Mouse (Mus musculus) hindbrain, embryonic 11.5 days (tissue): Measurements from ENCODE around the gene Vgll1. TPM values are rescaled to one million over a fixed set of nuclear protein-coding genes. Genes with fewer than 3 reads are reported as not detected.

ENCODE experiments used
- ATAC-seq: fragments of 200-750 bp; cut with Nextera tagmentation; 2 replicates; pipeline ENCODE4 v1.8.0; 2017; ENCODE audit warnings: mild to moderate bottlenecking, moderate TSS enrichment, moderate library complexity; ENCODE audit not compliant: low FRiP score
- DNase-seq: peaks from one replicate; pipeline ENCODE4 v3.0.0-alpha.2; 2015; ENCODE audit warnings: low spot score
- H3K27ac ChIP-seq: fragments of 300-500 bp; sonication (generic); 2 replicates; pipeline ENCODE4 v1.5.1; 2014; ENCODE audit warnings: mild to moderate bottlenecking, low read depth, low read length
- H3K27me3 ChIP-seq: fragments of 300-500 bp; sonication (generic); 2 replicates; pipeline ENCODE4 v1.6.1; 2014; ENCODE audit warnings: mild to moderate bottlenecking, low read length, moderate library complexity, mixed read lengths; ENCODE audit not compliant: control insufficient read depth, insufficient read depth
- H3K36me3 ChIP-seq: fragments of 300-500 bp; sonication (generic); 2 replicates; pipeline ENCODE4 v1.6.1; 2014; ENCODE audit warnings: mild to moderate bottlenecking, low read length, moderate library complexity, mixed read lengths; ENCODE audit not compliant: control insufficient read depth, insufficient read depth
- H3K4me1 ChIP-seq: fragments of 300-500 bp; sonication (generic); replicated peaks from 2 replicates; pipeline ENCODE4 v1.6.1; 2014; ENCODE audit warnings: low read length, mixed read lengths; ENCODE audit not compliant: control insufficient read depth, insufficient read depth
- H3K4me2 ChIP-seq: fragments of 300-500 bp; sonication (generic); replicated peaks from 2 replicates; pipeline ENCODE4 v1.6.1; 2014; ENCODE audit warnings: mild to moderate bottlenecking, low read depth, low read length
- H3K4me3 ChIP-seq: fragments of 300-500 bp; sonication (generic); 2 replicates; pipeline ENCODE4 v1.5.1; 2014; ENCODE audit warnings: low read depth, low read length
- H3K9ac ChIP-seq: fragments of 300-500 bp; sonication (generic); 2 replicates; pipeline ENCODE4 v1.6.1; 2014; ENCODE audit warnings: low read depth, low read length
- H3K9me3 ChIP-seq: fragments of 300-500 bp; sonication (generic); 2 replicates; pipeline ENCODE4 v1.6.1; 2016; ENCODE audit warnings: low read length; ENCODE audit not compliant: control insufficient read depth
- WGBS: fragments of 180-500 bp; shearing (Covaris S2); extraction: QIAGEN DNeasy Blood & Tissue Kit; methylation state at CpG from one replicate; pipeline ENCODE4 v1.1.7; 2014; 5-methylcytosine and 5-hydroxymethylcytosine counted together
- polyA plus RNA-seq: library from polyadenylated mRNA; unstranded; fragments of >200 nt; fragmentation: Nextera tagmentation; extraction: Ambion mirVana; gene quantifications from 2 replicates; pipeline ENCODE4 v1.2.1, GENCODE M21; 2014

The Vgll1 gene
- polyA plus RNA-seq, 1 experiment from 2014 or later: 0.23 TPM

DNA sequence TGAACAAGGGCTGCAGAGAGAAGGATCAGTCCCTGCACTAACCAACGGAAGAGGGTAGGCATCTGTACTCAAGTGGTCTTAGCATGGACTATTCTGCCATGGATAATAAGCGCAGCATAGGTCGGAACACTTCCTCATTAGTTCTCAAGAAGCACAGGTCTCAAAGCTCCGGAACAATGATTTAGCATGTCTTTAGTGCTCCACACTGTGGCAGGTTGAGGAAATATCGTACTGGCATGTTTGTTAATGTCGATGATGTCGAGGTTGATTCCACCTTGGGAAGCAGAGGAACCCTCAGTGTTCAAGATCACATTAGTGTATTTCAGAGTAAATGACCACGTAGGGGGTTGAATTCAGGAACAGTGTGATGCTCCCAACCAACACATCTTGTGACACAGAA lies 30.2 kb downstream of the Vgll1 start:
- Histone ChIP-seq H3K4me2 (no peak overlapping the region), H3K4me1 (no peaks in the 10 kb centered on the region), H3K27me3 (no peaks in the 10 kb centered on the region), H3K4me3 (no peak overlapping the region), H3K9me3 (no peaks in the 10 kb centered on the region), H3K27ac (no peak overlapping the region), H3K9ac (no peak overlapping the region), H3K36me3 (no peaks in the 10 kb centered on the region)
- ATAC-seq: no peak
- DNase-seq: no peak
- WGBS: 82% methylated on average over 8 of the region's 8 CpGs

DNA sequence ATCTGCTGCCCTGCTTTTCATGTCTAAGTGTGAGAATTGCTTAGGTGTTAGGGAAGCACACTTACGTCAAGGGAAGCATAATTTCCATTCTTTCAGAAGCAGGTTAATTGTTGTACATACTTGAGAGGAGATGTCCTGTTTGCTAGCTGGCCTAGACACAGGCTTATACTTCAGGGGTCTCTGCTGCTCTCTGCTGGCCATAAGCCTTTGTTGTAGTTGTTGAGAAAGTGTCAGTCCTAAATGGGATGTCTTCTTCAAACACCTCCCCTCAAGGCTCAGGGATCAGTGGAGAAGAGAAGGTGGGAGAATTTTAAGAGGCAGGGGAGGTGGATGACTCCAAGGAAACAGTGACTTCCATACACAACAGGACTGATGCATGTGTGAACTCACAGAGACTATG lies 32.9 kb downstream of the Vgll1 start:
- H3K4me2 ChIP-seq: no peak overlapping the region
- no peak overlapping the region for H3K27ac ChIP-seq
- no peak overlapping the region for H3K4me3 ChIP-seq
- H3K9ac ChIP-seq: no peak overlapping the region
- WGBS: 96% methylated on average over 1 of the region's 1 CpGs
- DNase-seq (no peak), ATAC-seq (no peak)
- H3K36me3 ChIP-seq: no peaks in the 10 kb centered on the region
- H3K4me1 ChIP-seq: no peaks in the 10 kb centered on the region
- H3K9me3 ChIP-seq: no peaks in the 10 kb centered on the region
- no peaks in the 10 kb centered on the region for H3K27me3 ChIP-seq

DNA sequence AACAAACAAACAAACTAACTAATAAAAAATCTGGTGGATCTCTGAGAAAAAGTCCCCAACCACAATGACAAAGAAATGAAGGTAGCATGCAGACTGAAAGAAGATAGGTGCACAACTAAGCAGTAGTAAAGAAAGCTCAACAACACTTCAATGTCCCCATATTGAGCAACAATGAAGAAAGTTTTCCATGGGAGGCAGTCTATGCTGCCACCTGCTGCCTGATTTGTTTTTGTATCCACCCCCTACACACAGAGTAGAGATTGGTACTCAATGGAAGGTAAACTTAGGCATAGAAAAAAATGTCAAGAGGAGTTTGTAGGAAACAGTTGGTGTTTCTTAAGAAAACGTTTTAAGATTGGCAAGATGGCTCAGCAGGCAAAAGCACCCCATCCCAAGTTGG lies 42.7 kb downstream of the Vgll1 start:
- ATAC-seq (no peak), DNase-seq (no peak)
- Histone ChIP-seq H3K4me3 (no peak overlapping the region), H3K4me2 (no peak overlapping the region), H3K36me3 (no peaks in the 10 kb centered on the region), H3K27ac (no peak overlapping the region), H3K4me1 (no peaks in the 10 kb centered on the region), H3K9ac (no peak overlapping the region), H3K27me3 (no peaks in the 10 kb centered on the region), H3K9me3 (no peaks in the 10 kb centered on the region)
- WGBS: 26% methylated on average over 1 of the region's 1 CpGs

DNA sequence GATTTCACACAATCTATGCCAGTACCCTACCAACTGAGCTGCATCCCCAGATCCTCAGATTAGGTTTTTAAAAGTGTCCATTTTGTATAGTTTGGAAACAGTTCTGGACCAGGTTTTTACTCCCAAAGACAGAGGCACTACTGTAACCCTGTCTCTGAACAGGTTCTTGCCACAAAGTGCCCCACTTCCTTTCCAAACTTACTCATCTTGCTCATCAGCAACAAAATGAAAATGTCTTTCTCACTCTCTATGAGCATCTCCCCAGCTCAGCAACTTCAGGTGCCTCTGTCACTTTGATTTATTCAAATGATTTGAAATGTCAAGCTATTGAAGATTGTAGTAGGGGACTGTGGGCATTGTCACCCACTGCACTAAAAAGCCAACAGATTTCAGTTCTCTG lies 49.7 kb downstream of the Vgll1 start:
- no peaks in the 10 kb centered on the region for H3K9me3 ChIP-seq
- H3K27me3 ChIP-seq: no peaks in the 10 kb centered on the region
- no peak overlapping the region for H3K4me2 ChIP-seq
- H3K9ac ChIP-seq: no peak overlapping the region
- ATAC-seq (no peak), DNase-seq (no peak)
- H3K36me3 ChIP-seq: no peaks in the 10 kb centered on the region
- no peak overlapping the region for H3K27ac ChIP-seq
- H3K4me1 ChIP-seq: no peaks in the 10 kb centered on the region
- H3K4me3 ChIP-seq: no peak overlapping the region

DNA sequence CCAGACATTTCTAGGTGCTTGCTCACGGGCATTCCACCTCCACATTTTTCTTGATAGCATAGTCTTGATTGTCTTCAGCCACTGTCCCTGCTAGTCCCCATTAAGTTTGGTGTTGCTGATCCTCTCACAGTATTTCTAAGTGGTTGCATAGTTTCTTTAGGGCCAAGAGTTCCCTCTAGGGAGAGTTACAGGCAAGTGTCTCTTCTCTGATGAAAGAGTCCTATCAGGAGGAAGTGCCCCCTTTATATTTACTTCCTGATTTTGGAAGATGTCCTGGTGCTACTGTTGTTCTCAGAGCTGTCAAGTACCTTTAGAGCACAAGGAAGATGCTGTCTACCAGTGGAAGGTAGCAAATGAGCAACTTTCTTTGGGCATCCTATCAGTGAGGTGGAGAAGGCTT lies 65.6 kb downstream of the Vgll1 start:
- H3K4me3 ChIP-seq: no peak overlapping the region
- H3K27ac ChIP-seq: no peak overlapping the region
- H3K4me1 ChIP-seq: no peaks in the 10 kb centered on the region
- H3K9ac ChIP-seq: no peak overlapping the region
- DNase-seq (no peak), ATAC-seq (no peak)
- H3K27me3 ChIP-seq: no peaks in the 10 kb centered on the region
- H3K4me2 ChIP-seq: no peak overlapping the region
- H3K36me3 ChIP-seq: no peaks in the 10 kb centered on the region
- WGBS: 81% methylated on average over 1 of the region's 1 CpGs
- no peaks in the 10 kb centered on the region for H3K9me3 ChIP-seq

Other genes with a start within 250 kb of the Vgll1 start
- 0.10 TPM in 1 of 2 replicates, not detected in the other for gene Adgrg4, start 217.9 kb upstream of the Vgll1 start, polyA plus RNA-seq
- gene Brs3, start 45.0 kb upstream of the Vgll1 start, polyA plus RNA-seq: not detected in 2 replicates
- 92.3 and 97.4 TPM in 2 replicates for gene Htatsf1, start 34.5 kb upstream of the Vgll1 start, polyA plus RNA-seq
- not detected in 2 replicates for gene Cd40lg, start 124.0 kb downstream of the Vgll1 start, polyA plus RNA-seq